Mouse (Mus musculus) neural tube, embryonic 12.5 days (tissue): ENCODE data around the gene Ndst4. TPM values are rescaled to one million over a fixed set of nuclear protein-coding genes. Genes with fewer than 3 reads are reported as not detected.
A peak's percentile ranks its signal among the peaks of the same experiment; 100 is the strongest.

Experiments
- ATAC-seq: fragments of 200-750 bp; cut with Nextera tagmentation; 2 replicates; pipeline ENCODE4 v1.8.0; 2017; ENCODE audit warnings: low read depth, mild to moderate bottlenecking, moderate TSS enrichment, moderate library complexity; ENCODE audit not compliant: low FRiP score
- H3K27ac ChIP-seq: fragments of 300-500 bp; sonication (generic); 2 replicates; pipeline ENCODE4 v1.5.1; 2016
- H3K27me3 ChIP-seq: fragments of 300-500 bp; sonication (generic); replicated peaks from 2 replicates; pipeline ENCODE4 v1.6.1; 2016; ENCODE audit warnings: mild to moderate bottlenecking
- H3K36me3 ChIP-seq: fragments of 300-500 bp; sonication (generic); 2 replicates; pipeline ENCODE4 v1.6.1; 2016; ENCODE audit warnings: mild to moderate bottlenecking
- H3K4me1 ChIP-seq: fragments of 300-500 bp; sonication (generic); 2 replicates; pipeline ENCODE4 v1.6.1; 2016
- H3K4me2 ChIP-seq: fragments of 300-500 bp; sonication (generic); replicated peaks from 2 replicates; pipeline ENCODE4 v1.6.1; 2016; ENCODE audit warnings: mild to moderate bottlenecking
- H3K4me3 ChIP-seq: fragments of 300-500 bp; sonication (generic); 2 replicates; pipeline ENCODE4 v1.5.1; 2016
- H3K9ac ChIP-seq: fragments of 300-500 bp; sonication (generic); 2 replicates; pipeline ENCODE4 v1.6.1; 2016; ENCODE audit warnings: mild to moderate bottlenecking
- H3K9me3 ChIP-seq: fragments of 300-500 bp; sonication (generic); 2 replicates; pipeline ENCODE4 v1.6.1; 2016; ENCODE audit warnings: mild to moderate bottlenecking
- WGBS: fragments of 180-500 bp; shearing (Covaris S2); methylation state at CpG from one replicate; pipeline ENCODE4 v1.1.7; 2016; 5-methylcytosine and 5-hydroxymethylcytosine counted together
- polyA plus RNA-seq: library from polyadenylated mRNA; unstranded; fragments of >200 nt; fragmentation: Nextera tagmentation; extraction: Ambion mirVana; gene quantifications from 2 replicates; pipeline ENCODE4 v1.2.1, GENCODE M21; 2016

The Ndst4 gene
- polyA plus RNA-seq: 1.9 and 2.7 TPM in 2 replicates

GRCm38 (mm10) chr3:125403601-125404396, at the start of gene Ndst4:
TSS of gene Ndst4 (plus strand) at chr3:125404076.
- no peaks in the 10 kb centered on the region for H3K36me3 ChIP-seq
- H3K4me2 ChIP-seq: peak within 1 kb of the TSS; percentile 63
- no peaks in the 10 kb centered on the region for H3K9me3 ChIP-seq
- WGBS: 12% methylated on average over 14 of the region's 14 CpGs
- 0 out of 2 replicates have a peak, but pooled peaks cover 3% of the 10 kb centered on the region for H3K4me1 ChIP-seq
- H3K27ac ChIP-seq: no peak within 1 kb of the TSS
- H3K4me3 ChIP-seq: peak within 1 kb of the TSS; percentile 28
- no peaks in the 10 kb centered on the region for H3K27me3 ChIP-seq
- peak; percentile 96 for ATAC-seq
- H3K9ac ChIP-seq: 0 out of 2 replicates have a peak within 1 kb of the TSS, but pooled peaks have one; percentile 40

DNA sequence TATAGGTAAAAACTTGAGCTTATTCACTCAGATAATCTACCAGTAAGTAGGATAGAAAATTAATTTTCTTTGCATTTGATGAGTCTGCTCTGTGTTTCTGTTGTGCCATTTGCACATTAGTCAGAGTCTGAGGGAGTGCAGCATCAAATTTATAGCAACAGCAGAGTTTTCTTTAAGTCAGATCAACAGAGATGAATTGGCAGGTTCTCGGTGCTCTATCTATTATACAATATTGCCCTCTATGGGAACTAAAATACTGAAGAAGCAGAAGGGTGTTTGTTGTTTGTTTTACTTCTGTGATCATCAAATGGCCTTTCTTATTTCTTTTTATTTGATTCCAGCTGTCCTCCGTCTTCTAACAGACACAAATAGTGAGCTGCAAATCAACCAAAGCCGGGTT, 6.4 kb upstream of the Ndst4 start:
- ATAC-seq: no peak
- Histone ChIP-seq H3K9me3 (no peaks in the 10 kb centered on the region), H3K27ac (no peak overlapping the region), H3K4me1 (no peaks in the 10 kb centered on the region), H3K4me2 (no peak overlapping the region), H3K27me3 (no peaks in the 10 kb centered on the region), H3K36me3 (no peaks in the 10 kb centered on the region), H3K4me3 (no peak overlapping the region), H3K9ac (no peak overlapping the region)
- WGBS: 81% methylated on average over 3 of the region's 3 CpGs

GRCm38 (mm10) chr3:125406456-125406855, 2.6 kb downstream of the Ndst4 start:
- ATAC-seq: no peak
- no peak overlapping the region for H3K27ac ChIP-seq
- no peak overlapping the region for H3K4me2 ChIP-seq
- 56% methylated on average over 2 of the region's 2 CpGs for WGBS
- no peaks in the 10 kb centered on the region for H3K36me3 ChIP-seq
- H3K27me3 ChIP-seq: no peaks in the 10 kb centered on the region
- H3K9ac ChIP-seq: no peak overlapping the region
- H3K4me3 ChIP-seq: no peak overlapping the region
- no peaks in the 10 kb centered on the region for H3K9me3 ChIP-seq
- H3K4me1 ChIP-seq: 0 out of 2 replicates have a peak, but pooled peaks cover 3% of the 10 kb centered on the region

DNA sequence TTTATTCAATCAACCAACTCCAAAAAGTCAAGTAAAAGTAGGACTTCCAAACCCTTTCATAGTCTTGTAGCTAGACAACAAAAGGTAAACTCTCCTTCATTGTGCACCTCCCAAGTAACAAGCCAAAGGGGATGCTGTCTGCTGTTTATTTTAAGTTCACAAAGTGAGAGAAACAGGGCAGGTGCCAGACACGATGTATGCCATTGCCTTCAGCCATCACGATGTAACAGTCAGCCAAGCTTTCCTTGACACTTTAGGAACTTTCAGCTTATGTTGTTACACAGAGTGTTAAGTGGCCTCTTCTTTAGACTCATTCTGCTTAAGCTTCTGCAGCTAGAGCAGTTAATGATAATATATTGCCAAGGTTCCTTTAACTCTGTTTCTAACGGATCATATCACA, 3.1 kb downstream of the Ndst4 start:
- WGBS: 88% methylated on average over 3 of the region's 3 CpGs

GRCm38 (mm10) chr3:125466894-125467652, 63.2 kb downstream of the Ndst4 start:
- Histone ChIP-seq H3K9me3 (no peaks in the 10 kb centered on the region), H3K27ac (no peak overlapping the region), H3K4me3 (no peak overlapping the region), H3K9ac (no peak overlapping the region), H3K4me2 (no peak overlapping the region), H3K36me3 (no peaks in the 10 kb centered on the region), H3K4me1 (no peaks in the 10 kb centered on the region), H3K27me3 (no peaks in the 10 kb centered on the region)
- WGBS: 43% methylated on average over 6 of the region's 6 CpGs
- no peak for ATAC-seq

More for the DNA sequence above, 3.1 kb downstream of the Ndst4 start:
- Histone ChIP-seq H3K27ac (no peak overlapping the region), H3K9me3 (no peaks in the 10 kb centered on the region), H3K4me3 (no peak overlapping the region), H3K36me3 (no peaks in the 10 kb centered on the region), H3K4me2 (no peak overlapping the region), H3K9ac (no peak overlapping the region), H3K27me3 (no peaks in the 10 kb centered on the region), H3K4me1 (0 out of 2 replicates have a peak, but pooled peaks cover 3% of the 10 kb centered on the region)
- no peak for ATAC-seq

DNA sequence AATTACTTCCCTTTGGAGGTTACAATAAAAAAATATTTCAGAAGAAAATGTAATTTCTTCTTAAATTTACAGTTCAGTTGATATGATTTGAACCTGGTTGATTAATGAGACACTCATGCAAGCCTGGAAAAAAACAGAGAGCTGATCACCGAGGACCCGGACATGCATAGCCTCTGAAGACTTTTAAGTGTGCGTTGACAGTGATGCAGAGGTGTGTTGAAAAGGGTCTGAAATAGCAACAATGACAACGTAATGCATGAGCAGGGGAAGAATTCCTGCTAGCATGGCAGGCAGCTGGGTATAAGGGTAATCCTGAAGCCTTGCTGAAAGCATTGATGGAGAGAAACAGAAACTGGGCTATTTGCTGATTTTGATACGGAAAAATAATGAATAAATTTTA, 106.2 kb downstream of the Ndst4 start:
- WGBS: 91% methylated on average over 5 of the region's 5 CpGs
- no peak overlapping the region for H3K4me3 ChIP-seq
- H3K36me3 ChIP-seq: no peaks in the 10 kb centered on the region
- no peaks in the 10 kb centered on the region for H3K4me1 ChIP-seq
- H3K27ac ChIP-seq: no peak overlapping the region
- no peak overlapping the region for H3K4me2 ChIP-seq
- H3K9ac ChIP-seq: no peak overlapping the region
- no peak for ATAC-seq
- no peaks in the 10 kb centered on the region for H3K27me3 ChIP-seq
- H3K9me3 ChIP-seq: no peaks in the 10 kb centered on the region

DNA sequence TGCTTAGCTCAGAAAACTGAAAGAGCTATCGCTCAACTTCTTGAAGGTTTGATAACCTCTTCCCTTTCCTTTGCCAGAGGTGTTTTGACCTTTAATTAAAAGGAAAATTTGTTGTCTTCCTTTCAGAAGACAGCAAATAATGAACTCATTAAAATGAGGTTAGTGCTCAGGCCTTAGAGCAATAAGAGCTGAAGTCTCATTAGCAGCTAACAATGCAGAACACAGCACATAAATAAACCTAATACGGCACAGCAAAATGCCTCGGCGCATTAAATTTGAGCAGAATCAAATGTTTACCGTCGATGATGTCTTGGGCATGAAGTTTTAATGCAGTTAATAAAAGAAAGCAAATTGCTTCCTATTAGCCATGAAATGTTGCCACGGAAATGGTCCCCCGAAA, 129.5 kb downstream of the Ndst4 start:
- WGBS: 68% methylated on average over 8 of the region's 8 CpGs
- H3K27ac ChIP-seq: no peak overlapping the region
- H3K9ac ChIP-seq: no peak overlapping the region
- H3K4me3 ChIP-seq: no peak overlapping the region
- no peaks in the 10 kb centered on the region for H3K4me1 ChIP-seq
- H3K4me2 ChIP-seq: no peak overlapping the region
- H3K9me3 ChIP-seq: no peaks in the 10 kb centered on the region
- no peaks in the 10 kb centered on the region for H3K27me3 ChIP-seq
- ATAC-seq: peak; percentile 56
- no peaks in the 10 kb centered on the region for H3K36me3 ChIP-seq

DNA sequence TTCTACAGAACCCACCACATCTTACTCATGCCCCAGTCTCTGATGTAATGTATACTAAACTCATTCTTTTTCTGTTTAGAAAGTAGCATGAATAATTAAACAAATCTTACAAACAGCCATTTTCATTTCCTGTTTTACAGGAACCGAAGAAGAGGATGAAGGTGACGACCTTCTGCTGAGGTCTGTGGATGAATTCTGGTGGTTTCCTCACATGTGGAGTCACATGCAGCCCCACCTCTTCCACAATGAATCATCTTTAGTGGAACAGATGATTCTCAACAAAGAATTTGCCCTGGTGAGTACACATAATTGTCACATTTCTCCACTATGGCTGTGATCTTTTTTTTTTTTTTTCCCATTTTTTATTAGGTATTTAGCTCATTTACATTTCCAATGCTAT, 166.7 kb downstream of the Ndst4 start:
- ATAC-seq: no peak
- H3K4me2 ChIP-seq: no peak overlapping the region
- WGBS: 89% methylated on average over 2 of the region's 2 CpGs

GRCm38 (mm10) chr3:125632233-125632632, 228.4 kb downstream of the Ndst4 start:
- H3K27ac ChIP-seq: no peak overlapping the region
- no peak overlapping the region for H3K4me3 ChIP-seq
- WGBS: 83% methylated on average over 2 of the region's 2 CpGs
- H3K4me2 ChIP-seq: no peak overlapping the region
- no peaks in the 10 kb centered on the region for H3K27me3 ChIP-seq
- no peaks in the 10 kb centered on the region for H3K36me3 ChIP-seq
- no peaks in the 10 kb centered on the region for H3K4me1 ChIP-seq
- H3K9ac ChIP-seq: no peak overlapping the region
- ATAC-seq: no peak
- no peaks in the 10 kb centered on the region for H3K9me3 ChIP-seq

More for the DNA sequence above, 166.7 kb downstream of the Ndst4 start:
- Histone ChIP-seq H3K36me3 (no peaks in the 10 kb centered on the region), H3K27me3 (no peaks in the 10 kb centered on the region), H3K9me3 (no peaks in the 10 kb centered on the region), H3K9ac (no peak overlapping the region), H3K4me3 (no peak overlapping the region), H3K4me1 (no peaks in the 10 kb centered on the region), H3K27ac (no peak overlapping the region)

DNA sequence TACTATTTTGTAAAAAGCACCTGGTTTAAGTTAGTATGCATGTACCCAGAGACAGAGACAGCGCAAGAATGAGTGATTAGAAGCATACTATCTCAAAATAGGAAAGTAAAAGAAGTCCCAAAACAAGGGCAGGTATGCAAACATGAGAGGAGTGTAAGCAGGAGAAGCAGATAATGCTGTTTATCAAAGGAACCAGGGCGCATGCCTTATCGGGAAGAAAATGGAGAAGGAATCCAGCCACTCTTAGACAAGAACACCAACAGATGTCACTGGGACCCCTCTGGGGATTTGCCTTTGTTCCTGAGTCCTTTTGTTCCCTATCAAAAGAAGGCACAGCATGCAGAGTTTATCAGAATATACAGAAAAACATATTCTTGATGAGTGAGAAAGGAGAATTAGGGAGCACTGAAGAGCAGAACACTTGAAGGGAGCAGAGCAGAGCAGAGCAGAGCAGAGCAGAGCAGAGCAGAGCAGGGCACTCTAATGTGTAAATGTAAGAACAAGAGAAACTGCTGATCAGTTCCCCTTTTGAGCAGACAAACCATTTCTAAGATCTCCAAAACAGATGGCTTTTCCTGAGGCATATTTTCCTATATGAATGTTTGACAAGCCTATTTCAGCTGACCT, 251.2 kb downstream of the Ndst4 start:
- Histone ChIP-seq H3K4me2 (no peak overlapping the region), H3K9me3 (no peaks in the 10 kb centered on the region), H3K27me3 (no peaks in the 10 kb centered on the region), H3K4me3 (no peak overlapping the region), H3K36me3 (no peaks in the 10 kb centered on the region), H3K4me1 (no peaks in the 10 kb centered on the region), H3K9ac (no peak overlapping the region), H3K27ac (no peak overlapping the region)
- ATAC-seq: no peak; the same call in 1 of the 2 replicates
- WGBS: 66% methylated on average over 3 of the region's 3 CpGs

GRCm38 (mm10) chr3:125660114-125660717, 256.3 kb downstream of the Ndst4 start:
- ATAC-seq: peak; percentile 86
- Histone ChIP-seq H3K27me3 (no peaks in the 10 kb centered on the region), H3K9me3 (no peaks in the 10 kb centered on the region), H3K9ac (no peak overlapping the region), H3K36me3 (no peaks in the 10 kb centered on the region), H3K4me2 (no peak overlapping the region), H3K27ac (no peak overlapping the region), H3K4me1 (no peaks in the 10 kb centered on the region), H3K4me3 (no peak overlapping the region)
- 55% methylated on average over 3 of the region's 3 CpGs for WGBS
